Mouse (Mus musculus): Measurements from ENCODE around the gene Ptprd. TPM values are rescaled to one million over a fixed set of nuclear protein-coding genes. Genes with fewer than 3 reads are reported as not detected.

Gene Ptprd
- polyA plus RNA-seq, 1 experiment, result 108 TPM

- TF ChIP-seq POLR2A (IDR thresholded peaks at IDR 0.05; ENCODE audit: borderline replicate concordance, insufficient read depth, low read length), result no peak
- no peak for TF ChIP-seq CTCF (IDR thresholded peaks at IDR 0.05; ENCODE audit: borderline replicate concordance, insufficient read depth, low read depth, low read length)
- WGBS, result 96% methylated on average over 5 of the region's 5 CpGs
- no peaks in the 10 kb centered on the region for H3K4me1 ChIP-seq (ENCODE audit: control insufficient read depth, insufficient read depth, low read length)
- H3K27me3 ChIP-seq (ENCODE audit: control insufficient read depth, insufficient read depth, low read length), result no peaks in the 10 kb centered on the region
- no peak overlapping the region for H3K27ac ChIP-seq (ENCODE audit: insufficient read depth, low read length)
- DNase-seq, result no peak
- no peak overlapping the region for H3K4me3 ChIP-seq (replicated peaks; ENCODE audit: insufficient read depth, low read depth, low read length)
Measured at GRCm38 (mm10) chr4:76417676-76418075, 1794.1 kb downstream of the Ptprd start.

GRCm38 (mm10) chr4:76415624-76416023, 1796.1 kb downstream of the Ptprd start:
- TF ChIP-seq CTCF (IDR thresholded peaks at IDR 0.05; ENCODE audit: borderline replicate concordance, insufficient read depth, low read depth, low read length) (no peak), POLR2A (IDR thresholded peaks at IDR 0.05; ENCODE audit: borderline replicate concordance, insufficient read depth, low read length) (no peak)
- no peak for DNase-seq
- Histone ChIP-seq H3K4me3 (replicated peaks; ENCODE audit: insufficient read depth, low read depth, low read length) (no peak overlapping the region), H3K4me1 (ENCODE audit: control insufficient read depth, insufficient read depth, low read length) (no peaks in the 10 kb centered on the region), H3K27ac (ENCODE audit: insufficient read depth, low read length) (no peak overlapping the region), H3K27me3 (ENCODE audit: control insufficient read depth, insufficient read depth, low read length) (no peaks in the 10 kb centered on the region)
- 67% methylated on average over 5 of the region's 5 CpGs for WGBS

- WGBS, result 48% methylated on average over 4 of the region's 4 CpGs
- Histone ChIP-seq H3K4me1 (ENCODE audit: control insufficient read depth, insufficient read depth, low read length) (peaks cover 2% of the 10 kb centered on the region; the same call in 1 of the 2 replicates), H3K27me3 (ENCODE audit: control insufficient read depth, insufficient read depth, low read length) (no peaks in the 10 kb centered on the region), H3K27ac (ENCODE audit: insufficient read depth, low read length) (no peak overlapping the region), H3K4me3 (replicated peaks; ENCODE audit: insufficient read depth, low read depth, low read length) (no peak overlapping the region)
- DNase-seq, result no peak
- TF ChIP-seq POLR2A (IDR thresholded peaks at IDR 0.05; ENCODE audit: borderline replicate concordance, insufficient read depth, low read length) (no peak), CTCF (IDR thresholded peaks at IDR 0.05; ENCODE audit: borderline replicate concordance, insufficient read depth, low read depth, low read length) (no peak)
Measured at GRCm38 (mm10) chr4:76414591-76414990, 1797.2 kb downstream of the Ptprd start.

GRCm38 (mm10) chr4:76410053-76410452, 1801.7 kb downstream of the Ptprd start:
- H3K4me3 ChIP-seq (replicated peaks; ENCODE audit: insufficient read depth, low read depth, low read length), result no peak overlapping the region
- H3K27me3 ChIP-seq (ENCODE audit: control insufficient read depth, insufficient read depth, low read length), result no peaks in the 10 kb centered on the region
- H3K27ac ChIP-seq (ENCODE audit: insufficient read depth, low read length), result no peak overlapping the region
- no peak for DNase-seq
- peaks cover 7% of the 10 kb centered on the region; the same call in 1 of the 2 replicates for H3K4me1 ChIP-seq (ENCODE audit: control insufficient read depth, insufficient read depth, low read length)
- TF ChIP-seq POLR2A (IDR thresholded peaks at IDR 0.05; ENCODE audit: borderline replicate concordance, insufficient read depth, low read length), result no peak
- 65% methylated on average over 2 of the region's 2 CpGs for WGBS

- TF ChIP-seq CTCF (IDR thresholded peaks at IDR 0.05; ENCODE audit: borderline replicate concordance, insufficient read depth, low read depth, low read length) (no peak), POLR2A (IDR thresholded peaks at IDR 0.05; ENCODE audit: borderline replicate concordance, insufficient read depth, low read length) (no peak)
- Histone ChIP-seq H3K27ac (ENCODE audit: insufficient read depth, low read length) (no peak overlapping the region), H3K27me3 (ENCODE audit: control insufficient read depth, insufficient read depth, low read length) (no peaks in the 10 kb centered on the region), H3K4me3 (replicated peaks; ENCODE audit: insufficient read depth, low read depth, low read length) (no peak overlapping the region), H3K4me1 (ENCODE audit: control insufficient read depth, insufficient read depth, low read length) (peaks cover 7% of the 10 kb centered on the region; the same call in 1 of the 2 replicates)
- 55% methylated on average over 3 of the region's 3 CpGs for WGBS
- no peak for DNase-seq
Measured at GRCm38 (mm10) chr4:76409159-76409558, 1802.6 kb downstream of the Ptprd start.

- Histone ChIP-seq H3K27me3 (ENCODE audit: control insufficient read depth, insufficient read depth, low read length) (no peaks in the 10 kb centered on the region), H3K27ac (ENCODE audit: insufficient read depth, low read length) (no peak overlapping the region), H3K4me3 (replicated peaks; ENCODE audit: insufficient read depth, low read depth, low read length) (no peak overlapping the region), H3K4me1 (ENCODE audit: control insufficient read depth, insufficient read depth, low read length) (peaks cover 12% of the 10 kb centered on the region; the same call in 1 of the 2 replicates)
- TF ChIP-seq CTCF (IDR thresholded peaks at IDR 0.05; ENCODE audit: borderline replicate concordance, insufficient read depth, low read depth, low read length), result no peak
- WGBS, result 41% methylated on average over 5 of the region's 5 CpGs
- no peak for DNase-seq
Measured at GRCm38 (mm10) chr4:76405862-76406454, 1805.8 kb downstream of the Ptprd start.

- no peaks in the 10 kb centered on the region for H3K27me3 ChIP-seq (ENCODE audit: control insufficient read depth, insufficient read depth, low read length)
- H3K27ac ChIP-seq (ENCODE audit: insufficient read depth, low read length), result peak overlapping the region; percentile 35; the same call in 1 of the 2 replicates
- TF ChIP-seq CTCF (IDR thresholded peaks at IDR 0.05; ENCODE audit: borderline replicate concordance, insufficient read depth, low read depth, low read length) (no peak), POLR2A (IDR thresholded peaks at IDR 0.05; ENCODE audit: borderline replicate concordance, insufficient read depth, low read length) (no peak)
- peaks cover 9% of the 10 kb centered on the region; the same call in 1 of the 2 replicates for H3K4me1 ChIP-seq (ENCODE audit: control insufficient read depth, insufficient read depth, low read length)
- DNase-seq, result peak; percentile 34 to 71
- H3K4me3 ChIP-seq (replicated peaks; ENCODE audit: insufficient read depth, low read depth, low read length), result no peak overlapping the region
- WGBS, result 17% methylated on average over 5 of the region's 5 CpGs
Measured at GRCm38 (mm10) chr4:76403219-76403618, 1808.5 kb downstream of the Ptprd start.

GRCm38 (mm10) chr4:76387887-76388286, 1823.9 kb downstream of the Ptprd start:
- no peak overlapping the region for H3K27ac ChIP-seq (ENCODE audit: insufficient read depth, low read length)

More at GRCm38 (mm10) chr4:76387887-76388286, 1823.9 kb downstream of the Ptprd start:
- Histone ChIP-seq H3K27me3 (ENCODE audit: control insufficient read depth, insufficient read depth, low read length) (no peaks in the 10 kb centered on the region), H3K4me1 (ENCODE audit: control insufficient read depth, insufficient read depth, low read length) (peaks cover 5% of the 10 kb centered on the region; the same call in 1 of the 2 replicates), H3K4me3 (replicated peaks; ENCODE audit: insufficient read depth, low read depth, low read length) (no peak overlapping the region)
- DNase-seq, result no peak
- 55% methylated on average over 5 of the region's 5 CpGs for WGBS
- no peak for TF ChIP-seq POLR2A (IDR thresholded peaks at IDR 0.05; ENCODE audit: borderline replicate concordance, insufficient read depth, low read length)
- no peak for TF ChIP-seq CTCF (IDR thresholded peaks at IDR 0.05; ENCODE audit: borderline replicate concordance, insufficient read depth, low read depth, low read length)
